In genomic region chr10:95144414-95145130, GRCm38 (mm10) we compare ENCODE assay signal across 11 mouse cellular contexts.
DNase-seq lines count a peak whose midpoint lies in the region; ATAC-seq lines count a peak whose summit lies in the region.
"Had no signal": no experiment of that assay in that cellular context is flagged by ENCODE, and none has a peak within 500 bp of the region (broad histone marks: within the 10 kb centered on the region; RNA-seq: fewer than 3 reads in every experiment).

No protein-coding gene starts in this region.

- H3K27me3 ChIP-seq in heart, embryonic 11.5 days (ENCODE audit: control insufficient read depth, insufficient read depth, low read length), result no peaks in the 10 kb centered on the region
- H3K27me3 ChIP-seq in forebrain, embryonic 15.5 days, result no peaks in the 10 kb centered on the region
- no peaks in the 10 kb centered on the region for H3K27me3 ChIP-seq in midbrain, embryonic 12.5 days
- H3K27me3 ChIP-seq: CH12.LX had no signal

- 74% methylated on average over 6 of the region's 6 CpGs for WGBS in heart, embryonic 11.5 days (ENCODE audit: insufficient replicate concordance)
- 43% methylated on average over 6 of the region's 6 CpGs for whole genome bisulfite sequencing in forebrain, embryonic 15.5 days
- WGBS in midbrain, embryonic 12.5 days, result 58% methylated on average over 6 of the region's 6 CpGs

- no peak for ATAC-seq in heart, embryonic 11.5 days (replicated peaks; ENCODE audit: insufficient number of reproducible peaks, low FRiP score, low TSS enrichment)
- no peak for ATAC-seq in forebrain, embryonic 15.5 days (replicated peaks)
- 0 out of 2 replicates have a peak, but pooled peaks have one; percentile 9 for ATAC-seq in midbrain, embryonic 12.5 days (ENCODE audit: low FRiP score, low read depth)
- ATAC-seq: activated CD4-positive, CD25-positive, alpha-beta regulatory T cell, adult 4 months had no signal

- H3K27ac ChIP-seq in heart, embryonic 11.5 days (ENCODE audit: low read depth, low read length), result peak overlapping the region; percentile 22
- H3K27ac ChIP-seq in forebrain, embryonic 15.5 days (replicated peaks), result peak overlapping the region; percentile 68
- H3K27ac ChIP-seq in midbrain, embryonic 12.5 days (replicated peaks), result 0 out of 2 replicates have a peak overlapping the region, but pooled peaks have one; percentile 61

- H3K4me2 ChIP-seq in heart, embryonic 11.5 days, result no peak overlapping the region
- H3K4me2 ChIP-seq in forebrain, embryonic 15.5 days (replicated peaks), result no peak overlapping the region
- H3K4me2 ChIP-seq in midbrain, embryonic 12.5 days (replicated peaks), result 0 out of 2 replicates have a peak overlapping the region, but pooled peaks have one; percentile 23

- peaks cover 53% of the 10 kb centered on the region for H3K4me1 ChIP-seq in heart, embryonic 11.5 days (ENCODE audit: control insufficient read depth, insufficient read depth, low read length)
- peaks cover 48% of the 10 kb centered on the region for H3K4me1 ChIP-seq in forebrain, embryonic 15.5 days
- peaks cover 45% of the 10 kb centered on the region for H3K4me1 ChIP-seq in midbrain, embryonic 12.5 days

- H3K36me3 ChIP-seq in heart, embryonic 11.5 days (ENCODE audit: control insufficient read depth, insufficient read depth, low read length), result no peaks in the 10 kb centered on the region
- H3K36me3 ChIP-seq in forebrain, embryonic 15.5 days, result no peaks in the 10 kb centered on the region
- H3K36me3 ChIP-seq in midbrain, embryonic 12.5 days, result no peaks in the 10 kb centered on the region

- intact Hi-C loops in left cerebral cortex, postnatal 4 days (cut with DNase I), result no loop called here

- no peaks in the 10 kb centered on the region for H3K9me3 ChIP-seq in heart, embryonic 11.5 days (replicated peaks; ENCODE audit: control insufficient read depth, low read length)
- no peaks in the 10 kb centered on the region for H3K9me3 ChIP-seq in forebrain, embryonic 15.5 days
- H3K9me3 ChIP-seq in midbrain, embryonic 12.5 days, result no peaks in the 10 kb centered on the region

- no peak overlapping the region for H3K4me3 ChIP-seq in heart, embryonic 11.5 days (ENCODE audit: low read depth, low read length)
- no peak overlapping the region for H3K4me3 ChIP-seq in forebrain, embryonic 15.5 days
- H3K4me3 ChIP-seq in midbrain, embryonic 12.5 days, result no peak overlapping the region

- 0 out of 2 replicates have a peak overlapping the region, but pooled peaks have one; percentile 30 for H3K9ac ChIP-seq in heart, embryonic 11.5 days (ENCODE audit: low read depth, low read length)
- no peak overlapping the region for H3K9ac ChIP-seq in forebrain, embryonic 15.5 days (replicated peaks)
- H3K9ac ChIP-seq in midbrain, embryonic 12.5 days (replicated peaks), result no peak overlapping the region

- DNase-seq in heart, postnatal 4 days, result no peak
- peak; percentile 41 for DNase-seq in brain, adult 2 months (ENCODE audit: low read depth, low spot score)
- no peak for DNase-seq in B cell, adult 2 months
- DNase-seq in cerebellum, postnatal 4 days (ENCODE audit: low spot score in 2 of 2), result no peak
- no peak for DNase-seq in left cerebral cortex, postnatal 4 days
- DNase-seq: gastrocnemius, postnatal 14 days had no signal
